Mouse (Mus musculus) gastrocnemius, postnatal 10 days (tissue): Measurements from ENCODE around the gene Gabarap. TPM values are rescaled to one million over a fixed set of nuclear protein-coding genes. Genes with fewer than 3 reads are reported as not detected.
A peak's percentile ranks its signal among the peaks of the same experiment; 100 is the strongest.

Experiments
- DNase-seq: peaks from one replicate; pipeline ENCODE4 v3.0.0; 2021; ENCODE audit warnings: mixed read lengths
- total RNA-seq, 2 experiments: library from RNA; stranded (reverse); gene quantifications; 2 replicates each; pipeline ENCODE4 v1.2.3; 2021

The Gabarap gene
- total RNA-seq, 2 experiments from 2014 or later, result 195 to 228 TPM

DNA sequence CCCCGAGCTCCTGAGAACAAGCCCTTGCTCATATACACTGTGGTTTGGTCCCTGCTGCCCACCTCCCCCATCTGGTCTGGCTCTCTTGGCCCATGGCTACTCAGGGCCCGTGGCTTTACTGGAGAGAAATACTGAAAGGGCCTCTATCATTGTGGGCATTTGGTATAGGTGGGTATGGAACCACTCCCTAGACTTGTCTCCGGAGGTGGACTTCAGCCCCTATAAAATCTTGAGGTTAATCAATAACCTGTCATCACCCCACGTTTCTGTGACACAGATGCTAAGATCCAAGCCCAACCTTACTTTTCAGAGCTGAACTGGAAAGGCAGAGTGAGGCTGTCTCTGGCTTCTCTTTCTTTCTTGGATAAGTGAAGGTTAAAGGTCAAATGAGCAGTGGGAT is 22.1 kb upstream of the Gabarap start:
- DNase-seq, result no peak

DNA sequence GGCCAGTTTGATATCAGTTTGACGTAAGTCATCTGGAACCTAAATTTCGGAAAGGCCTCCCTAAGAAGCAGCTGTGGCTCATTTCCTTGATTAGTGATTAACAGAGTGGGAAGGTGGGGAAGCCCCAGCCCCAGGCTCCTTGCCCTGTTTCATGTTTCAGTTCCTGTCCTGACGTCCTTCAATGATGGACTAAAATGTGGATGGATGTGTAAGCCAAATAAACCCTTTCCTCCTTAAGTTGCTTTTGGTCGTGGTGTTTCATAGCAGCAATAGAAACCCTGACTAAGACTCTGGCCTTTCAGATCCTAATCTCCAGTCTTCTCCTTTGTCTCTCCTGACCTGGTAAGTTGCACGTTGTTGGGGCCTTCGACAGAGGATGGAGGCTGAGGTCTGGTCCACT is 20.7 kb upstream of the Gabarap start:
- DNase-seq, result no peak

DNA sequence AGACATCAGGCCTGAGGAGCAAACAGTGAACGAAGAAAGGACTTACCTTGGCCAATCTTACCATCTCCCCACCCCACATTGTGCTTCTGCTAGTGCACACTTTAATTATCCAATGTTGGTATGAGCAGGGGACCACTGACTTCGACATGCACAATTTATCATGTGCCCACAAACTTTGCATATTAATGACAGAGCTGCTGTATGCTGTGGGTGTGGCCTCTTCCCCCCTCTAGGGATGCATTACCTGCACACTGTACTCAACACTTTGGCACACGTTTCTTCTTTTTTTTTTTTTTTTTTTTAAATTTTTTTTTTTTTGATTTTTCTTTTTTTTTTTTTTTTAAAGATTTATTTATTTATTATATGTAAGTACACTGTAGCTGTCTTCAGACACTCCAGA is 20.2 kb upstream of the Gabarap start:
- no peak for DNase-seq

DNA sequence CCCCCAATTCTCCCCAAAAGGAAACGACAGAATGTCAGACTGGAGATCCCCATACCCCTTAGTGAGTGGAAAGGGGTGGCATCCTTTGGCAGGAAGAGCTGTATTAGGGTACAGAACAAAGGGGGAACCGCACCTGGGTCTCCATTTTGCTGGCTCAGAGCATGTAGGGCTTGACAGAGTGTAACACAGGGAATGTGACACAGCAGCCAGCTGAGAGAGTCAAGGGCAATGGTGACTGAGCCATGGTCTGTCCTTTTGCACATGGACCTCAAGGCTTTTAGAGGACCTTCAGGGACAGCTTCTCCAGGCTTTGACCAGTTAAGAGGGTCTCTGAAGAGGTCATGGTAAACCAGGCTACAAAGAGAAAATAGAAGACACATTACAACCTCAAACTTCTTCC is 16.0 kb upstream of the Gabarap start:
- no peak for DNase-seq

DNA sequence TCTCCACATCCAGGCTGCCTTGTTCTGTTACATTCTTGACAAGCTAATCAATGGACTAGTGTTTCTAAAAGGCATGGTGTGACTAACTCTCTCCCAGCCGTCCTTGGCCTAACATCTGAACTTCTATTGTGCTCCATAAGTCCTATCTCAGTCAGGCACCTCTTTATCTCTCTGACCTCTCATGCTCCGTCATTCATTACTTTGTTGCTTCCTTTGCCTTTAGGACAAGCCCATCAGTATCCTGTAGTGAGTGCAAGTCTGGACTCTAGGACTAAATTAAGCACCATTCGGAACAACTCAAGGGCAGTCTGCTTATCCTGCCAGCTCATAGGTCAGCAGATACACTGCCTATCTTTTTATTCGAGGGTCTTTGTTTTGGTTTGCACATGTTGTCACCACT is 14.7 kb upstream of the Gabarap start:
- DNase-seq, result no peak

DNA sequence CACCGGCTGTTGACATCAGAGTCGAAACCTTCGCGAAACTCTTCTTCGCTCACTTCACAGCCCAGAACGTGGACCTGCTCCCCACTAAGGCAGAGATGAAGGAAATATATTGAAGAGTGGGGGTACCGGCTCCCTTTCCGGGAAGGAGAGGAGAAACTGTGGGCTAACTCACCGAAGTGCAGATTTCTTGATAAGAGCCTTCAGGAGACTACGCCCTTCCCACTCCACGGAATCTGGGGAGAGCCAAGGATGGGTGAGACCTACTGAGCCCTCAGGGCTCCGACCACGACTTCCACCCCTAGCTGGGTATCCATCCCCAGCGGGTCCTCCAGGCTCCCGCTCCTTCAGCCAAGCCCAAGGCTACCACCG is 11.1 kb upstream of the Gabarap start:
- DNase-seq, result no peak

DNA sequence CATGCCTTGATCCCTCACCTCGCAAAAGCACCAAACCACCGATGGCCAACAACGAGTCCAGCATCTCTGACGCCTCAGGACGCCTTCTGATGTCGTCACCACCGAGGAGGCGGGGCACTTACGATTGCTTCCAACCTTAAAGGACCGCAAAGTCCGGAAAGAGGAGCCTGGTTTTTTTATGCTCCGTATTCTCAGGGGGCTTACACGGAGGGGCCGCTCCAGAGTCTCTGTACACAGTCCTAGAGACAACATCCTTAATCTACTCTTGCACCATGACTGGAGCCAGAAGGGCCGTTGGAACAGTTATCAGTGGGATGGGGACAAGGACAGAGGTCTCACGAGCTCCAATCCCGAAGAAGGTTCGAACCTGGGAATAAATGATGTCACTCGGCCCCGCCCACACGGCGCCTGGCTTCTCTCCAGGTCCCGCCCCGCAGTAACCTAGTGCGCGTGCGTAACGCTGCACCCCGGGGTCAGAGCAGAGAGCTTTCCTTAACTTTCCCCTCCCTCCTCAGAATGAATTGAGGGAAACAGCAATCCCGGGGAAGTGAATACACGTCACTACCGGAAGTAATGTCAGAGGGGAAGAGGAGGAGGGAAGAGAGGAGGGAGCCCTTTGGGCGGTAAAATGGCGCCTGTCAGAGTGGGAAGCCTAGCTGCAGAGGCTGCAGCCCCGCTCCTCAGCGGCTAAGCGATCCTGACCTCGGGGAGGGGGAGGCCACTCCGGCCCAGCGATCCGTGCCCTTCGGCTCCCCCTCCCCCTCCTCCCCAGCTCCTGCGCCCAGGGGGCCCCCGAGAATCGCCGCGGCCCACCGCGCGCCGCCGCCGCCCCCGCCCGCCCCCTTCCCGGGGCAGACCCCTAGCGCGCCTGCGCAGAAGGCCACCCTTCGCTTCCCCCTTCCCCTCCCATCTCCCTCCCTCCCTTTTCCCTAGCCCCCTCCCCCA is 10.5 kb upstream of the Gabarap start:
- DNase-seq, result peak; percentile 97

DNA sequence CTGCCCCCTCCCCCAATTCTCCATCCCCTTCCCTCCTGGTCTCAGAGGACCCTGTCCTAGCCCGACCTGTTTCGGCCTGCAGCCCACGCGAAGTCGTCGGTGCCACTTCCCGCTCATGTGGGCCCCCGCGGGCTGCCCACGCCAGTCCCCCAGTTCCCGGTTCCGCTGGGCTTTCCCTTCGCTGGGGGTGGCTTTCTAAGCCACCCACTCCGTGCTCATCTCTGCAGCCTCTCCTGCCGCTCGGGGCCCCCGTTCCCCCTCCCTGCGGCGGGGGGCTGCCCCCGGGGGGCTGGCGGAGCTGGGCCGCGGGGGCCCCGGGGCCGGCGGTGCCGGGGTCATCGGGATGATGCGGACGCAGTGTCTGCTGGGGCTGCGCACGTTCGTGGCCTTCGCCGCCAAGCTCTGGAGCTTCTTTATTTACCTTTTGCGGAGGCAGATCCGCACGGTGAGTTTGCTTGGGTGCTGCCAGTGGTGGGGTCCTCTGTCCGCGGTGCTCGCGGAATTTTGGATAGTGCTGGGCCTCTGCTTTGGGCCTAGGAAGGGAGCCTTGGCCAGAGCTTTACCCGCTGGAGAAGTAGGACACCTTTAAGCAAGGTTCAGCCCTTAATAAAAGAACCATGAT is 9.7 kb upstream of the Gabarap start, which contains the start of gene Ctdnep1:
Gene Ctdnep1, plus strand, starts transcription at position 16 of the 622 bp plus-strand sequence.
- no peak for DNase-seq

DNA sequence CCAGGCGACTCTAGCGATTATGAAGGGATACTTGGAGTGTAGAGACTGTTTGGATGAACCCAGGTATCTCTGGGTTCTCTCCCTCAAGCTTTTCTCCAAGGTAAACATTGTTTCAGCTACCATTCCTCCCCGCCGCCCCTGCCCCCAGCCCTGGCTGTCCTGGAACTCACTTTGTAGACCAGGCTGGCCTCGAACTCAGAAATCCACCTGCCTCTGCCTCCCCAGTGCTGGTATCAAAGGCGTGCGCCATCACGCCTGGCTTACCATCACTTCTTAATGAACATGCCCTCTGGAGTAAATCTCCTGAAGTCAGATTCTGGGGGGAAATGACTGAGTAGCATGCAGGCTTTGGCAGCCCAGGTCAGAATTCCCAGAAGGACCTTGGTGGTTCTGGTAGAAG is 8.7 kb upstream of the Gabarap start, which contains the start of gene Elp5:
Gene Elp5, minus strand, starts transcription at position 293 of the 400 bp plus-strand sequence.
- DNase-seq, result no peak

DNA sequence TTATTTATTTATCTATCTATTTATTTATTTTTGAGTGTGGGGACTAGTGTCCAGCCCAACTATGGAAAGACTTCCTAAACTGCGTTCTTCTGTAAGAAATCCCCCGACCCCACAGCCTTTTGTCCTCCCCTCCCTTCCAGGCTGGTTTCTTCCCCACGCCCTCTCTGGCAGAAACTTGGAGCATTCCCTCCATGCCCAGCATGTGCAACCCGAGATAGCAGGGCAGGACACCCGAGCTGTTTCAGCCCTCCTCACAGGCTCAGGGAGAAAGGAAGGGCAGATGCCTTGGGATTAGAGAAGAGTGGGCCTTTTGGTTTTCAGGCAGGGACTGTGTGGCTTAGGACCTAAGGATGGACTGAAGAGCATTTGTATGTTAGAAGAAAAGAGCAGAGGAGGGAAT is 8.1 kb upstream of the Gabarap start:
- DNase-seq, result peak; percentile 50

DNA sequence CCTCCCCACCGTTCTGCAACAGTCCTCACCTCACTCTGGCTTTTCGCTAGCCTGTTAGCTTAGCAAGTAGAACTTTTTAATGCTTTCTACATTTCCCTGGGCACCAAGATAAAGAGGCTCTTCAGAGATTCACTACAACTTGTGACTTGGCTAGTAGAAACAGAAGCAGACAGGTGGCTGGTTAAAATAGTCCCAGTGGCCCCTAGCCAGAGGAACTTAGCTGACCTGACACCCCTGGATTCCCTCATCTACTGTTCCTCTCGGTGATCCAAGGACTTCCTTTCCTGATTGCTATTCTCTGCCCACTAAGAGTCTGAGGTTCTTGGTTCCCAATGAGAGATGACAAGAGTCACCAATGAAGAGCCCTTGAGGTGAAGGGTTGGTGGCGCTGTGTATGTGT is 7.6 kb upstream of the Gabarap start:
- DNase-seq, result no peak

DNA sequence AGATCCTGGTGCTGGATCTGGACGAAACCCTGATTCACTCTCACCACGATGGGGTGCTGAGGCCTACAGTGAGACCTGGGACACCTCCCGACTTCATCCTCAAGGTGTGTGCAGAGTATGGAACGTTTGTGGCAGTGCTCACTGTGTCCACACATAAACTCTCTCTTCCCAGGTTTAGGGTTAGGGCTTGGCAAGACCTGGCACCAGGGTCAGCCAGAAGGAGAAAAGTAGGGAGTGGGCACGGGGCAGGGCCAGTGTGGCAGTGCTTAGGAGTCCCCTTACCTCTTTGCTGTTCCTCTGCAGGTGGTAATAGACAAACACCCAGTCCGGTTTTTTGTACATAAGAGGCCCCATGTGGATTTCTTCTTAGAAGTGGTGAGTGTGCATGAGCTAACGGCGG is 6.5 kb upstream of the Gabarap start:
- DNase-seq, result no peak

DNA sequence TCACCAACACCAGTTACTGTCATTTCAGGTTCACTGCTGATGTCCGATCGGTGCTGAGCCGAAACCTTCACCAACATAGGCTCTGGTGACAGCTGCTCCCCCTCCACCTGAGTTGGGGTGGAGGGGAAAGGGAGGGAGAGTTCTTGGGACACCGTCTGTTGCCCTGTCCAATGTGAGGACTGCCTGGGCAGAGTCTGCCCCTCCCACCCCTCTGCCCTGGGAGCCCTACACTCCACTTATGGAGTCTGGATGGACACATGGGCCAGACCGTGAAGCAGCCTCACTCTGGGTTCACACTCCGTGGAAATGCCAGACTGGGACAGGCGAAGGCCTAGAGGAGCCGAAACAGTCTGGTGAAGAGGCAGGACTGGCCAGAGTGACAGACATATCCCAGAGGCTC is 994 bp upstream of the Gabarap start:
- no peak for DNase-seq

DNA sequence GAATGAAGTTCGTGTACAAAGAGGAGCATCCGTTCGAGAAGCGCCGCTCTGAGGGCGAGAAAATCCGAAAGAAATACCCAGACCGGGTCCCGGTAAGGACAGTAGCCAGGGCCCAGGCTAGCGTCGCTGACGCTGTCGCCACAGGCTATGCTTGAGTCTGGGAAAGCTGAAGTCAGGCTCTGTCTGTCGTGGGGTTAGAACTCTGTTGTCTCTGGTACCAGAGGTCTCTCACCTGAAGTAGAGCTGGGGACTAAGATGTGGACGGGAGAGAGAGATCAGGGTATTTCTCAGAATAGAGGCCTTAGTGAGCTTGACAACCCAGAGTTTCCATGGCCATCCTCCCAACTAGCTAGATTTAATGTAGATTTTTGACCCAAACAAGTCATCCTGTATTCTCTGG is 768 bp downstream of the Gabarap start:
- DNase-seq, result no peak

DNA sequence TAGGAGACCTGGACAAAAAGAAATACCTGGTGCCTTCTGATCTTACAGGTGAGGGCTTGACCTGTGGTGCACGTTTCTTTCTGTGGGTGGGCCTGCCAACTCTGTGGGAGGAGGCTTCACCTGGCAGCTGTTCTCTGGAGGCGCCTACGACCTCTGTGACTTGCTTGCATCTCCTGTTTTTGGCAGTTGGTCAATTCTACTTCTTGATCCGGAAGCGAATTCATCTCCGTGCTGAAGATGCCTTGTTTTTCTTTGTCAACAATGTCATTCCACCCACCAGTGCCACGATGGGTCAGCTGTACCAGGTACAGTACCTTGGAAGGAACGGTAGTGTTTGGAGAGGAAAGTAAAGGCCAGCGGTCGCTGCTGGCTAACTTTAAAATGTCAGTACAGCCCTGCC is 1.5 kb downstream of the Gabarap start:
- DNase-seq, result no peak

DNA sequence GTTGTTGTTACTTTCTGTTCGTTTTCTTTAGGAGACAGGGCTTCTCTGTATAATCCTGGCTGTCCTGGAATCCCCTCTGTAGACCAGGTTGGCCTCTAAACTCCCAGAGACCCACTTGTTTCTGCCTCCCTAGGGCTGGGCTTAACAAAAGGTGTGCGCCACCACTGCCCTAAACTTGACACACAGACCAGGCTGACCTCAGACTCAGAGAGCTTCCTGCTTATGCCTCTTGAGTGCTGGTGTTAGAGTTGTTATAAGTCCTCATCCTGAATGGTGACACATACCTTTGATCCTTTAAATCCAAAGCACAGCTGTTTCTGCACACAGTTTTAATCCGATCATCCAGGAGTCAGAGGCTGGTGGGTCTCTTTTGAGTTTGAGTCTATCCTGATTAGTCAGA is 2.0 kb downstream of the Gabarap start:
- no peak for DNase-seq

DNA sequence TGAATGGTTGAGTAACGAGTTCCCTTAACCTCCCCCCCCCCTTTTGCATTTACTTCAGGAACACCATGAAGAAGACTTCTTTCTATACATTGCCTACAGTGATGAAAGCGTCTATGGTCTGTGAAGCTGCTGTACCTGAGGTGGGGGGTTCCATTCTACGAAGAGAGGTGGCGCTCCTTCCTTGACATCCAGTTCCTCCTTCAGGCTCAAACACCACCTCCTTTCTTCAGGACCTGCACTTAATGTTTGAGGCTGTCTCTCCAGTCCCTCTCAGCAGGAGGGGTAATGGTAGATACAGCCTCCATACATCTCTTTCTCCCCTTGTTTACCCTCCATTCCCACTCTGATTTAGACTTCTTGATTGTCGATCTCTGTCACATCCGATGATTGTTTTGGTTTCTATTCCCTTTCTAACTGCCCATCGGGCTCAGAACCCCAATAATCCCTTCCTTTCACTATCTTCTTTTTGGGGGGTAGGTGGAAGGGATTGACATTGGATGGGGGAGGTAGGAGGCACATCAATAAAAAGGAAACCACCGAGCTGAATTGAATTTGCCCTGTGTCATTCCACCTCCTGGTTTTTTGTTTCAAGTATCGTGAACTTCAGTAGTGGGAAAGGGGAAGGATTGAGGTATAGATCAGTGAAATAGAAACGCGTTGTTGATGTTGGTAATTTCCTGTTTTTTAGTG is 3.6 kb downstream of the Gabarap start:
- DNase-seq, result no peak

DNA sequence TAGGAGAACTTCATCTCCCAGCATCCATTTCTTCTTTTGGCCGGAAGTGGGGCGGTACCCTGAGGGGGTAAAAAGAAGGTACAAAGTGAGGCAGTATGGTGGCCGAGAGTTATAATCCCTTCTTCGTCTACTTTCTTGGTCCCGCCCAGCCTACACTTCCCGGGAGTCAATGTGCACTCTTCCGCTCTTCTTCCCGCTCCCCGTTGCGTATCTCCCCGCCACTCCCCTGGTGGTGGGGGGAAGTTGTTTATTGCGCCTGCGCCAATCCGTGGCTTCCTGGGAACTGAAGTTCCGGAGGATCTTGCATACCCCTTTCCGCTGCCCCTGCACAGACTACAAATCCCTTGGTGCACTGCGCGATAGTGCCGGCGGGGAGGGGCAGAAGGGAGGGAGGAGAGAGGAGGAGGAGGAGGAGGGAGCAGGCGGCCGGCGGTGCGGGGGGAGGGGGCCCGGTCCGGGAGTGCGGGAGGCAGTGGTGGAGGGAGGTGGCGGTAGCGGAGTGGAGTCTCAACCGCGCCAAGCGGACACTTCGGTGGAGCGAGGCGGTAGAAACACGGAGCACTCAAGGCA is 4.5 kb downstream of the Gabarap start, which contains the start of gene Phf23:
Gene Phf23, plus strand, starts transcription at position 387 of the 570 bp plus-strand sequence.
- DNase-seq, result peak; percentile 93

DNA sequence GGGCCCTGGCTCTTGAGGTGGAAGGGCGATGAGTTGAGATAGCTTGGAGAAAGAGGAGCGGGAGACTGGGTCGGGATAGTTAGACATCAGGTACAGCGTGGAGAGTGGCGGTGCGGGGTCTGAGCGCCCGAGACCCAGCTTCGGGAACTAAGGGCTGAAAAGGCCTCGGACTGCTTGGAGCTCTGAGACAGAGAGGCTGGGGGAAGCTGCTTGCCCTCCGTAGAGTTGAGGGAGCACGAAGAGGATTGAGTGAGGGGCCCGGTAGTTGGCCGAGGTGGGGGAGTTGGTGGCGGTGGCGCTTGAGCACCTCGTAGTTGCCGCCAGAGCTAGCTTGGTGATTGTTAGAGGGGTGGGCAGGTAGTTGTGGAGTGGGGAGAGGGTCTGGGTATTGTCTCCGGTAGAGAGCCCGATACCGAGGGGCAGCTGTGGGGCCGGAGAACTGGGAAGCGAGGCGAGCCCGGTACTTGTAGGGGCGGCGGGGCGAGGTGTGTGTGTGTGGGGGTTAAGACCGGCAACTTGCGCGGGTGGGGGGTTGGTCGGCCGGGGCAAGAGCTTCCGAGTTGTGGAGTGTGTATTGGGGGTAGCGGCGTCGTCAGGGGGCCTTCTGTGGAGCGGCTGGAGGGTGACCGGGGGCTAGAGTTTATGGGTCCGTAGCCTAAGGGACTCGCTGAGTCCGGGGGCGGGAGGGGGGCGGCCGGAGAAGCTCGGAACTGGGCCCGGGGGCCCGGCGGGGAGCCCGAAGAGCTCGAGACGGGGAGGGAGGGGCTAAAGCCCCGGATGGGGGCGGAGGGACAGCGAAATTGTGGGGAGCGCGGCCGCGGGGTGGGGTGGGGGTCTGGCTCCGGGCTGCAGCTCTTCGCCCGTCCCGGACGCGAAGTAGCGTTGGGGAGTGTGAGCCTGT is 5.5 kb downstream of the Gabarap start:
- peak; percentile 73 for DNase-seq

DNA sequence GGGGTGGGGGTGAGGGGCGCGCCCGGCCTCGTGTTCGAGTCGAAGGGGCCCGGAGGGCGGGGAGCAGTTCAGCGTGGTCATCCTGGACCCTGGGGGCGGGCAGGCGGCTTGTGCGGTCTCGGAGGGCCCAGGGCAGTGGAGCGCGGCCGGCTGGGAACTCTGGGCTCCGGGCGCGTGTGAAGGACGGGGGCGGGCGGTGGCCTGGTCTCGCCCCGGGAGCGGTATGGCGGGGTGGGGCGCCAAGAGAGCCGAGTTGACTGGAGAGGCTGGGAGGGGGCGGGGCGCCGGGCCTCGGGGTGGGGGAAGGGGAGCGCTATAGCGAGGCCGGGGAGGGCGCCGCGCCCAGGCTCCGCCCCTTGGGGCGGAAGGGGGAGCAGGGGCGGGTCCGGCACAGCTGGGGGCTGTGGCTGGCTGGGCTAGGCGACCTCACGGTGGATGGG is 6.1 kb downstream of the Gabarap start:
- peak; percentile 94 for DNase-seq
